Mouse (Mus musculus) cortical plate, adult 2 months (tissue): ENCODE results near the gene Pappa. TPM values are rescaled to one million over a fixed set of nuclear protein-coding genes. Genes with fewer than 3 reads are reported as not detected.

Experiments used
- H3K27ac ChIP-seq: fragments of 200-500 bp; 2 replicates; pipeline ENCODE4 v1.5.1; 2012; ENCODE audit warnings: low read length, control low read depth, inconsistent platforms; ENCODE audit not compliant: insufficient read depth
- H3K4me1 ChIP-seq: fragments of 200-500 bp; 2 replicates; pipeline ENCODE4 v1.6.1; 2011; ENCODE audit warnings: low read length; ENCODE audit not compliant: control insufficient read depth, insufficient read depth
- H3K4me3 ChIP-seq: fragments of 200-500 bp; 2 replicates; pipeline ENCODE4 v1.5.1; 2011; ENCODE audit warnings: mild to moderate bottlenecking, low read length, control low read depth; ENCODE audit not compliant: insufficient read depth
- CTCF ChIP-seq: fragments of 200-500 bp; IDR thresholded peaks from 2 replicates; pipeline ENCODE4 v1.5.1; 2011; ENCODE audit warnings: mild to moderate bottlenecking, control low read depth, low read length; ENCODE audit not compliant: insufficient read depth; ENCODE audit errors: extremely low read depth
- POLR2A ChIP-seq: fragments of 200-500 bp; IDR thresholded peaks from 2 replicates; pipeline ENCODE4 v1.6.1; 2011; ENCODE audit warnings: mild to moderate bottlenecking, low read length, control low read depth; ENCODE audit not compliant: insufficient read depth; ENCODE audit errors: extremely low read depth
- polyA plus RNA-seq: library from polyadenylated mRNA; depleted of rRNA; stranded (reverse); fragments of >200 nt; gene quantifications from 2 replicates; pipeline ENCODE4 v1.2.3, GENCODE M21; 2012

Pappa gene
- polyA plus RNA-seq, 1 experiment, result 0.06 TPM

- Histone ChIP-seq H3K4me3 (no peak overlapping the region), H3K4me1 (no peaks in the 10 kb centered on the region), H3K27ac (no peak overlapping the region)
- TF ChIP-seq POLR2A (no peak), CTCF (no peak)
These were observed 175.4 kb downstream of the Pappa start for GRCm38 (mm10) chr4:65299365-65299764.

- Histone ChIP-seq H3K4me3 (no peak overlapping the region), H3K4me1 (no peaks in the 10 kb centered on the region), H3K27ac (no peak overlapping the region)
- TF ChIP-seq CTCF (no peak), POLR2A (no peak)
These were observed 176.5 kb downstream of the Pappa start for GRCm38 (mm10) chr4:65300431-65300830.

GRCm38 (mm10) chr4:65302666-65303065 lies 178.7 kb downstream of the Pappa start:
- no peak for TF ChIP-seq POLR2A
- H3K4me1 ChIP-seq, result no peaks in the 10 kb centered on the region

GRCm38 (mm10) chr4:65317877-65318525 lies 194.0 kb downstream of the Pappa start:
- no peak overlapping the region for H3K4me3 ChIP-seq
- H3K27ac ChIP-seq, result no peak overlapping the region
- H3K4me1 ChIP-seq, result peaks cover 2% of the 10 kb centered on the region; the same call in 1 of the 2 replicates
- no peak for TF ChIP-seq POLR2A
- no peak for TF ChIP-seq CTCF

More at GRCm38 (mm10) chr4:65302666-65303065, 178.7 kb downstream of the Pappa start:
- H3K4me3 ChIP-seq, result no peak overlapping the region
- H3K27ac ChIP-seq, result no peak overlapping the region

- TF ChIP-seq POLR2A (no peak), CTCF (no peak)
- H3K4me1 ChIP-seq, result peaks cover 2% of the 10 kb centered on the region; the same call in 1 of the 2 replicates
- H3K27ac ChIP-seq, result no peak overlapping the region
- no peak overlapping the region for H3K4me3 ChIP-seq
These were observed 197.4 kb downstream of the Pappa start for GRCm38 (mm10) chr4:65321340-65321739.

- no peak for TF ChIP-seq POLR2A
- TF ChIP-seq CTCF, result no peak
- no peak overlapping the region for H3K4me3 ChIP-seq
- H3K4me1 ChIP-seq, result peaks cover 2% of the 10 kb centered on the region; the same call in 1 of the 2 replicates
- no peak overlapping the region for H3K27ac ChIP-seq
These were observed 198.0 kb downstream of the Pappa start for GRCm38 (mm10) chr4:65321959-65322358.

GRCm38 (mm10) chr4:65325816-65326215 lies 201.8 kb downstream of the Pappa start:
- peaks cover 2% of the 10 kb centered on the region; the same call in 1 of the 2 replicates for H3K4me1 ChIP-seq
- no peak overlapping the region for H3K27ac ChIP-seq
- no peak for TF ChIP-seq CTCF
- no peak for TF ChIP-seq POLR2A
- no peak overlapping the region for H3K4me3 ChIP-seq

GRCm38 (mm10) chr4:65328486-65329308 lies 204.7 kb downstream of the Pappa start:
- TF ChIP-seq POLR2A (no peak), CTCF (no peak)
- H3K4me1 ChIP-seq, result no peaks in the 10 kb centered on the region
- H3K4me3 ChIP-seq, result no peak overlapping the region
- H3K27ac ChIP-seq, result no peak overlapping the region

- H3K27ac ChIP-seq, result no peak overlapping the region
- no peak for TF ChIP-seq CTCF
- no peak overlapping the region for H3K4me3 ChIP-seq
- H3K4me1 ChIP-seq, result no peaks in the 10 kb centered on the region
These were observed 209.7 kb downstream of the Pappa start for GRCm38 (mm10) chr4:65333718-65334117.

GRCm38 (mm10) chr4:65341766-65342165 lies 217.8 kb downstream of the Pappa start:
- TF ChIP-seq CTCF (no peak), POLR2A (no peak)
- no peak overlapping the region for H3K27ac ChIP-seq
- no peaks in the 10 kb centered on the region for H3K4me1 ChIP-seq
- no peak overlapping the region for H3K4me3 ChIP-seq
